Mouse (Mus musculus): ENCODE results near the gene Gdpd5. TPM values are rescaled to one million over a fixed set of nuclear protein-coding genes. Genes with fewer than 3 reads are reported as not detected.

Gdpd5 gene
- total and polyA plus RNA-seq, 3 experiments, result 0.16 to 0.49 TPM; not detected in 1

DNA sequence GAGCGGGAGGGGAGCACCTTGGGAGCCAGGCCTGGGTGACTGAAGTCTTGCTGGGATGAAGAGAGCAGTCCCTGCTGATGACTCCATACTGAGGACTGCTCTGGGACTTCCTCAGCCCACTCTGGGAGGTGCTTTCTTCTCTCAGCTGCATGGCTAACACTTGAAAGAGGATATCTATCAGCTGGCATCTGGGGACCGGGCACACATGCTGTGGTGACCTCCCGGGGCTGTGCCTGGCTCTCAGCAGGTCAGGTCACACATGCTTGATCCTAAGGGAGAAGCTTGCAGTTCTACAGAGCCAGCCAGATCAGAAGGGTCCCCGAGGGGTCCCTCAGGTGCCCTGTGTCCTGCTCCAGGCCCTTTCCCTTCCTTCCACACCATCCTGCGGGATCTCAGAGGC, 62.0 kb downstream of the Gdpd5 start:
- TF ChIP-seq TAL1 (conservative IDR thresholded peaks at IDR 0.05; ENCODE audit: low read depth, low read length) (no peak), CTCF (IDR thresholded peaks at IDR 0.05; ENCODE audit: low read depth, low read length) (0 out of 2 replicates have a peak, but pooled peaks have one; percentile 4), GATA1 (IDR thresholded peaks at IDR 0.05; ENCODE audit: borderline replicate concordance, low read length) (no peak)
- H3K4me1 ChIP-seq (ENCODE audit: insufficient read depth, low read depth, low read length), result no peaks in the 10 kb centered on the region; the same call in 1 of the 2 replicates
- H3K27me3 ChIP-seq (ENCODE audit: insufficient read depth, low read length), result peaks cover 38% of the 10 kb centered on the region
- ATAC-seq (ENCODE audit: extremely low read depth, insufficient number of reproducible peaks, low FRiP score, poor library complexity, severe bottlenecking) (no peak), DNase-seq (ENCODE audit: low spot score) (no peak)
- no peaks in the 10 kb centered on the region for H3K9me3 ChIP-seq (replicated peaks)
- H3K4me3 ChIP-seq (ENCODE audit: low read depth, low read length), result no peak overlapping the region
- no peaks in the 10 kb centered on the region for H3K36me3 ChIP-seq (replicated peaks)

DNA sequence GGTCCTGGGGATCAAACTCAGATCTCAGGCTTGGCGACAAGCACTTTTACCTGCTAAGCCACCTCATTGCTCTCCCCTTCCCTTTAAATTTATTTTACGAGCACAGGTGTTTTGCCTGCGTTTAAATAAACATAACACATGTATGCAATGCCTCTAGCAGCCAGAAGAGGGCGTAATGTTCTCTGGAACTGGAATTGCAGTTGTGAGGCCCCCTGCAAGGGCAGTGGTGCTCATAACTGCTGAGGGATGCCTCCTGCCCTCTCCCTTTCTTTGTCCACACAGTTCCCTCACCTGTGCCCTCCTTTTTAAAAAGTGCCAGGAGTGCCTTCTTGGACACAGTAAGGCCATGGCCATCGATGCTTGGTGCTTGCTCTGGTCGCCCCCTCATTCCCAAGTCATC, 62.8 kb downstream of the Gdpd5 start:
- no peak overlapping the region for H3K4me3 ChIP-seq (ENCODE audit: low read depth, low read length)
- TF ChIP-seq CTCF (IDR thresholded peaks at IDR 0.05; ENCODE audit: low read depth, low read length), result peak; percentile 58
- TF ChIP-seq TAL1 (conservative IDR thresholded peaks at IDR 0.05; ENCODE audit: low read depth, low read length), result no peak
- no peaks in the 10 kb centered on the region for H3K9me3 ChIP-seq (replicated peaks)
- peaks cover under 1% of the 10 kb centered on the region; the same call in 1 of the 2 replicates for H3K4me1 ChIP-seq (ENCODE audit: insufficient read depth, low read depth, low read length)
- DNase-seq (ENCODE audit: low spot score) (no peak), ATAC-seq (ENCODE audit: extremely low read depth, insufficient number of reproducible peaks, low FRiP score, poor library complexity, severe bottlenecking) (no peak)
- H3K27me3 ChIP-seq (ENCODE audit: insufficient read depth, low read length), result peaks cover 45% of the 10 kb centered on the region
- no peaks in the 10 kb centered on the region for H3K36me3 ChIP-seq (replicated peaks)

DNA sequence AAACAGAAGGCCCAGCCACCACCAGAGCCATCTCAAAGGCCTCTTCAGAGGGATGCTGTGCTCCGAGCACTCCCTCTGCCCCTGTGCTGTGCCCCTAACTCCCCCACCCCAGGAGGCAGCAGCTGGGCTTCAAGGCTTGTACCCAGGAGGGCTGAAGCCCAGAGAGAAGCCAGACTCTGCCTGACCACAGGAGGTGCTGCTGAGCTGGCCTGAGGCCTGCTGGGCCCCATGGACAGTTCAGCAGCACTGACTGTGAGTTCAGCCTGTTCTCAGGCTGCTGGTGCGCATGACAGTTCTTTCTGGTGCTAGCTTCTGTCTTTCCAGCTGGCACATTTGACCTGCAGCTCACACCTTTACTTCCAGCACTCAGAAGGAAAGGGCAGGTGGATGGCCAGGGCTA, 64.6 kb downstream of the Gdpd5 start:
- ATAC-seq (ENCODE audit: extremely low read depth, insufficient number of reproducible peaks, low FRiP score, poor library complexity, severe bottlenecking) (no peak), DNase-seq (ENCODE audit: low spot score) (no peak)
- Histone ChIP-seq H3K9me3 (replicated peaks) (no peaks in the 10 kb centered on the region), H3K36me3 (replicated peaks) (no peaks in the 10 kb centered on the region), H3K4me3 (ENCODE audit: low read depth, low read length) (no peak overlapping the region), H3K4me1 (ENCODE audit: insufficient read depth, low read depth, low read length) (peaks cover 3% of the 10 kb centered on the region; the same call in 1 of the 2 replicates), H3K27me3 (ENCODE audit: insufficient read depth, low read length) (peaks cover 41% of the 10 kb centered on the region)
- TF ChIP-seq CTCF (IDR thresholded peaks at IDR 0.05; ENCODE audit: low read depth, low read length), result no peak

DNA sequence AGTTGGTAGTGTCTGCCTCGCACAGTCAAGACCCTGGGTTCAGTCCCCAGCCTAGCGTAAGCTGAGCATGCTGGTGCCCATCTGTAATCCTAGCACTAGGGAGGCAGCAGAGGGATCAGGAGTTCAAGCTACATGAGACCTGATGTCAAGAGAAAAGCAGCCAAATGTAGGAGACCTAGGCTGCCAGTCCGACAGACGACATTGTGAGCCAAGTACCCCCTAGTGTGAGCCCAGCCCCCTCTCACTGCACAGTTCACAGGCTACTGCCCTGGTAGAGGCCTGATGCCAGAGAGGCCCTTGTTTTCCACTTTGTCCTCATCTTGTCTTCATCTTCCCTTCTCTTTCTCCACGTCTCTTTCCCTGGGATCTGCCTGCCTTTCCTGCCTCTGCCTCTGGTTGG, 66.1 kb downstream of the Gdpd5 start:
- H3K4me1 ChIP-seq (ENCODE audit: insufficient read depth, low read depth, low read length), result 0 out of 2 replicates have a peak, but pooled peaks cover 3% of the 10 kb centered on the region
- TF ChIP-seq TAL1 (conservative IDR thresholded peaks at IDR 0.05; ENCODE audit: low read depth, low read length) (no peak), CTCF (IDR thresholded peaks at IDR 0.05; ENCODE audit: low read depth, low read length) (no peak), POLR2AphosphoS5 (IDR thresholded peaks at IDR 0.05; ENCODE audit: insufficient replicate concordance, low read depth, low read length) (no peak), GATA1 (IDR thresholded peaks at IDR 0.05; ENCODE audit: borderline replicate concordance, low read length) (no peak), GATA2 (IDR thresholded peaks at IDR 0.05; ENCODE audit: borderline replicate concordance, low read depth, low read length) (no peak)
- no peaks in the 10 kb centered on the region for H3K36me3 ChIP-seq (replicated peaks)
- no peaks in the 10 kb centered on the region for H3K9me3 ChIP-seq (replicated peaks)
- peaks cover 30% of the 10 kb centered on the region for H3K27me3 ChIP-seq (ENCODE audit: insufficient read depth, low read length)
- no peak for ATAC-seq (ENCODE audit: extremely low read depth, insufficient number of reproducible peaks, low FRiP score, poor library complexity, severe bottlenecking)
- DNase-seq (ENCODE audit: low spot score), result no peak
- no peak overlapping the region for H3K4me3 ChIP-seq (ENCODE audit: low read depth, low read length)

DNA sequence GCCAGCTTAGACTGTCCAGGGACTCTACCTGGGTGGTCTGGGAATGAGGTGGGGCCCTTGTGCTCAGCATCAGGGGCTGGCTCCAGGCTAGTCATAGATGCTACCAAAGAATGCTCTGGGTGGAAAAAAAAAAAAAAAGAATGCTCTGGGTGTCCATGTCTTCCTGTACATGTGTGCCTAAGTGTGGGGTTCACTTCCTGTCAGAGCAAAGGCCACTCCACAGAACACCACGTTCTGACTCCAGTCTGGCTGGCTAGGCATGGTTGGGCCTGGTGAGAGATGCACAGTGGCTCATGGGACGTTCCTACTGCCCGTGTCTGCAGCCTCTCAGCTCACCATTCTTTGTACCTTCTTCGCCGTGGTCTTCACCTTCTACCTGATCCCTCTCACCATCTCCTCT, 67.4 kb downstream of the Gdpd5 start:
- ATAC-seq (ENCODE audit: extremely low read depth, insufficient number of reproducible peaks, low FRiP score, poor library complexity, severe bottlenecking) (no peak), DNase-seq (ENCODE audit: low spot score) (no peak)
- H3K4me1 ChIP-seq (ENCODE audit: insufficient read depth, low read depth, low read length), result peaks cover 12% of the 10 kb centered on the region
- H3K9me3 ChIP-seq (replicated peaks), result no peaks in the 10 kb centered on the region
- no peak overlapping the region for H3K4me3 ChIP-seq (ENCODE audit: low read depth, low read length)
- H3K27me3 ChIP-seq (ENCODE audit: insufficient read depth, low read length), result peaks cover 33% of the 10 kb centered on the region
- TF ChIP-seq POLR2AphosphoS5 (IDR thresholded peaks at IDR 0.05; ENCODE audit: insufficient replicate concordance, low read depth, low read length), result no peak
- no peaks in the 10 kb centered on the region for H3K36me3 ChIP-seq (replicated peaks)

DNA sequence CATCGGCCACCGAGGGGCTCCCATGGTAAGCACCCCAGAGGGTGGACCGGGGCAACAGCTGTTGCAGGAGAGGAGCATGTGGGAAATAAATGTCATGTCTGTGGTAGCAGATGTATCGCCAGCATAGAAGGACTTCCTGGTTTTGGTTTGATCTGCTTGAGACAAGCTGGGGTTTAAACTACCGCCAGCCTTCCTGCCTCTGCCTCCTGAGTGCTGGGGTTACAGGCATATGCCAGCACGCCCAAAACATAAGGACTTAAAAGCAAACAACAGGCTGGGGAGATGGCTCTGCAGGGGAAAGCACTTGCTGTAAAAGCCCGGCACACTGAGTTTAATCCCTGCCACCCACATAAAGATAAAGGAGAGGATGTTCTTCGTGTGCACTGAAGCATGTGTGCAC, 67.8 kb downstream of the Gdpd5 start:
- no peak for ATAC-seq (ENCODE audit: extremely low read depth, insufficient number of reproducible peaks, low FRiP score, poor library complexity, severe bottlenecking)
- no peak for TF ChIP-seq GATA1 (IDR thresholded peaks at IDR 0.05; ENCODE audit: borderline replicate concordance, low read length)
- TF ChIP-seq GATA2 (IDR thresholded peaks at IDR 0.05; ENCODE audit: borderline replicate concordance, low read depth, low read length), result no peak
- no peak for TF ChIP-seq TAL1 (conservative IDR thresholded peaks at IDR 0.05; ENCODE audit: low read depth, low read length)
- no peak for TF ChIP-seq CTCF (IDR thresholded peaks at IDR 0.05; ENCODE audit: low read depth, low read length)
- no peak for TF ChIP-seq POLR2AphosphoS5 (IDR thresholded peaks at IDR 0.05; ENCODE audit: insufficient replicate concordance, low read depth, low read length)
- peaks cover 35% of the 10 kb centered on the region for H3K27me3 ChIP-seq (ENCODE audit: insufficient read depth, low read length)
- peaks cover 12% of the 10 kb centered on the region for H3K4me1 ChIP-seq (ENCODE audit: insufficient read depth, low read depth, low read length)
- no peaks in the 10 kb centered on the region for H3K36me3 ChIP-seq (replicated peaks)
- DNase-seq (ENCODE audit: low spot score), result no peak
- H3K9me3 ChIP-seq (replicated peaks), result no peaks in the 10 kb centered on the region
- H3K4me3 ChIP-seq (ENCODE audit: low read depth, low read length), result no peak overlapping the region

DNA sequence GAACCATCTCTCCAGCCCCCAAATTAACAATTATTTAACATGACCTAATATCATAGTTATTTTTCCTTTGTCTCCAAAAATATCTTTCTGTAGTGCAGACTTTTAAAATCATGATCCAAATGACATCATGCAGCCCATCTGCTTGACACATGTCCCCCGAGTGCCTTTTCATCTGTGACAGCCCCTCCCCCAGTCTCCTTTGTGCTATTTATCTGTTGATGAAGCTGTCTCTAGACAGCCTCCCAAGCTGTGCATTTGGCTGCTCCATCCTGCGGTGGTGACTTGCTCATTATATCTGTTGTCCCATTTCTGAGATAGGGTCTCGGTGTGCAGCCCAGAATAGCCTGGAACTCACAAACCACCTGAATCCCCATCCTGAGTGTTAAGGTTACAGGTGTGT, 68.5 kb downstream of the Gdpd5 start:
- TF ChIP-seq TAL1 (conservative IDR thresholded peaks at IDR 0.05; ENCODE audit: low read depth, low read length) (no peak), CTCF (IDR thresholded peaks at IDR 0.05; ENCODE audit: low read depth, low read length) (no peak), GATA1 (IDR thresholded peaks at IDR 0.05; ENCODE audit: borderline replicate concordance, low read length) (no peak), GATA2 (IDR thresholded peaks at IDR 0.05; ENCODE audit: borderline replicate concordance, low read depth, low read length) (no peak), POLR2AphosphoS5 (IDR thresholded peaks at IDR 0.05; ENCODE audit: insufficient replicate concordance, low read depth, low read length) (no peak)
- H3K9me3 ChIP-seq (replicated peaks), result no peaks in the 10 kb centered on the region
- ATAC-seq (ENCODE audit: extremely low read depth, insufficient number of reproducible peaks, low FRiP score, poor library complexity, severe bottlenecking), result no peak
- H3K4me1 ChIP-seq (ENCODE audit: insufficient read depth, low read depth, low read length), result peaks cover 12% of the 10 kb centered on the region
- DNase-seq (ENCODE audit: low spot score), result no peak
- no peak overlapping the region for H3K4me3 ChIP-seq (ENCODE audit: low read depth, low read length)
- no peaks in the 10 kb centered on the region for H3K36me3 ChIP-seq (replicated peaks)
- peaks cover 41% of the 10 kb centered on the region for H3K27me3 ChIP-seq (ENCODE audit: insufficient read depth, low read length)
